Mouse (Mus musculus) c-Kit-negative CD71-positive TER-119-positive erythroid progenitor cells, embryonic 14.5 days (primary cell): Measurements from ENCODE around the gene Stt3b.

Experiments used
- DNase-seq: peaks from one replicate; pipeline ENCODE4 v3.0.0-alpha.2; 2013; ENCODE audit warnings: low read depth, low spot score

The Stt3b gene

GRCm38 (mm10) chr9:115271556-115271955 lies 38.7 kb downstream of the Stt3b start:
- no peak for DNase-seq

GRCm38 (mm10) chr9:115261896-115262295 lies 48.3 kb downstream of the Stt3b start:
- DNase-seq: no peak

- DNase-seq: no peak
Measured at GRCm38 (mm10) chr9:115261456-115261855, 48.8 kb downstream of the Stt3b start.

GRCm38 (mm10) chr9:115260464-115260863 lies 49.8 kb downstream of the Stt3b start:
- no peak for DNase-seq

- no peak for DNase-seq
Measured at GRCm38 (mm10) chr9:115259866-115260265, 50.4 kb downstream of the Stt3b start.

- DNase-seq: no peak
Measured at GRCm38 (mm10) chr9:115257733-115258286, 52.4 kb downstream of the Stt3b start.

- no peak for DNase-seq
Measured at GRCm38 (mm10) chr9:115249145-115249544, 61.1 kb downstream of the Stt3b start.

GRCm38 (mm10) chr9:115245092-115245491 lies 65.1 kb downstream of the Stt3b start:
- no peak for DNase-seq

- no peak for DNase-seq
Measured at GRCm38 (mm10) chr9:115243630-115244029, 66.6 kb downstream of the Stt3b start.

GRCm38 (mm10) chr9:115239861-115240260 lies 70.4 kb downstream of the Stt3b start:
- DNase-seq: no peak

GRCm38 (mm10) chr9:115237943-115238342 lies 72.3 kb downstream of the Stt3b start:
- DNase-seq: no peak

- DNase-seq: no peak
Measured at GRCm38 (mm10) chr9:115236352-115236841, 73.8 kb downstream of the Stt3b start.

GRCm38 (mm10) chr9:115234561-115234960 lies 75.7 kb downstream of the Stt3b start:
- no peak for DNase-seq

- no peak for DNase-seq
Measured at GRCm38 (mm10) chr9:115233721-115234120, 76.5 kb downstream of the Stt3b start.

GRCm38 (mm10) chr9:115231476-115231875 lies 78.7 kb downstream of the Stt3b start:
- no peak for DNase-seq

- no peak for DNase-seq
Measured at GRCm38 (mm10) chr9:115230141-115230540, 80.1 kb downstream of the Stt3b start.

GRCm38 (mm10) chr9:115229676-115230075 lies 80.5 kb downstream of the Stt3b start:
- no peak for DNase-seq

GRCm38 (mm10) chr9:115229145-115229544 lies 81.1 kb downstream of the Stt3b start:
- no peak for DNase-seq

GRCm38 (mm10) chr9:115224744-115225354 lies 85.4 kb downstream of the Stt3b start:
- DNase-seq: no peak

GRCm38 (mm10) chr9:115221265-115221664 lies 89.0 kb downstream of the Stt3b start:
- DNase-seq: no peak

GRCm38 (mm10) chr9:115220466-115220865 lies 89.8 kb downstream of the Stt3b start:
- DNase-seq: no peak

GRCm38 (mm10) chr9:115217984-115218383 lies 92.2 kb downstream of the Stt3b start:
- DNase-seq: no peak
